Mouse (Mus musculus): ENCODE results near the gene Acvr1b. TPM values are rescaled to one million over a fixed set of nuclear protein-coding genes. Genes with fewer than 3 reads are reported as not detected.

Acvr1b gene
- total RNA-seq, 2 experiments from 2014 or later, result 6.9 TPM

GRCm38 (mm10) chr15:101242645-101243044, 68.8 kb downstream of the Acvr1b start:
- ATAC-seq (replicated peaks; ENCODE audit: poor library complexity, severe bottlenecking), result no peak

- ATAC-seq (replicated peaks; ENCODE audit: poor library complexity, severe bottlenecking), result peak; percentile 54
Observed at GRCm38 (mm10) chr15:101244012-101244411, 70.1 kb downstream of the Acvr1b start.

DNA sequence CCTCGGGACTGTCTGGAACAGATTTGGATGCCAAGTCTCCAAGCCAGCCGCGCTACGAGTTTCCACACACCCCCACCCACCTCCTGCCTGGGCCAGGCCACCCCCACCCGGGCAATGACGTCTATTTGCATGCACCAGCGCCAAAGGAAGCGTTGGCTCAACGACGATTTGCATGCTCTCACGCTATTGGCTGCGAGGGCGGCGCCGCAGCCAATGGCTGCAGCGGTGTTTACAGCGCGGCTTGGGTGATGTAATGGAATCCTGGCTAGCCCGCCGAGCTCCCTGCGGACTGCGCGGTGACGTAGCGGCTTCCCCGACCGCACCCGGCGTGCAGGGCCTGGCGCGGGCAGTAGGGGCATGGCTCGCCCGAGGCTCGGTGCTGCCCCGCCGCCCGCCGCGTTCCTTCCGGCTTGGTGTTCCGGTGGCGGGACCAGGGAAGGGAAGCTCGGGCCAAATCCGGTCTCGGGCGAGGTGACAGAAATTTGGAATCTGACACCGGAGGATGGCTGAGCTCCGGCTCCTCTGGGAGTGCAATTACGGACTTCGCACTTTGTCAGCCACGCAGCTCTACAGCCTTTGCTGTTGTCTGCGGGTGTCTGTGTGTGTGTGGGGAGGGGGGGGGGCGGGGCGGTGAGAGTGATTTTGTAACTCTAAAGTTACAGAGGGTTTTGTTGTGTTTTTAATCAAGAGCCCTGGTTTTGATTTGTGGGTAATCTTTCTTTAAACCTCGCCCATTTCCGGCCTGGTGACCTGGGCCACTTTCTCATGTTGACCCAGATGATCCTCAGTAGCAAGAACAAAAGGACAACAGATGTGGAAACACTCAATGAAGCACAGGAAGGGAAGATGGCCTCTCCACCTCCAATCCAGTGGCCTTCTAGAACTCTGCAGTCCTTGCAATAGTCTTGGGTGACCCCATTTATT, 72.6 kb downstream of the Acvr1b start:
- ATAC-seq (replicated peaks; ENCODE audit: poor library complexity, severe bottlenecking), result peak; percentile 87

DNA sequence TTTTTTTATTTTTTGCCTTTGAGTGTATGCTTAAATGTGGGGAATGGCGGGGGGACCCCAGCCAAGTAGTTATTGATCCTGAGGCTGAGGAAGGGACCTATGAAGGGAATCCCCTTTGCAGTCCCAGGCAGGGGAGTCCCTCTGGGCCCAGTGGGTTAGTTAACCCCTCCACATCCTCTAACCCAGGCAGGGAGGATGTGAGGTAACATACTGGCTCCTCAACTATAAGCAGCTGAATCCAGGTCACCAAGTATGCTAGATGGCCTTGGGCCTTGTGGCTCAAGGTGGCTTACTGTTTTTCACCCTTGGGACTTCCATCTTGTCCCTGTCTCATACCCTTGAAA, 73.3 kb downstream of the Acvr1b start:
- no peak for ATAC-seq (replicated peaks; ENCODE audit: poor library complexity, severe bottlenecking)

DNA sequence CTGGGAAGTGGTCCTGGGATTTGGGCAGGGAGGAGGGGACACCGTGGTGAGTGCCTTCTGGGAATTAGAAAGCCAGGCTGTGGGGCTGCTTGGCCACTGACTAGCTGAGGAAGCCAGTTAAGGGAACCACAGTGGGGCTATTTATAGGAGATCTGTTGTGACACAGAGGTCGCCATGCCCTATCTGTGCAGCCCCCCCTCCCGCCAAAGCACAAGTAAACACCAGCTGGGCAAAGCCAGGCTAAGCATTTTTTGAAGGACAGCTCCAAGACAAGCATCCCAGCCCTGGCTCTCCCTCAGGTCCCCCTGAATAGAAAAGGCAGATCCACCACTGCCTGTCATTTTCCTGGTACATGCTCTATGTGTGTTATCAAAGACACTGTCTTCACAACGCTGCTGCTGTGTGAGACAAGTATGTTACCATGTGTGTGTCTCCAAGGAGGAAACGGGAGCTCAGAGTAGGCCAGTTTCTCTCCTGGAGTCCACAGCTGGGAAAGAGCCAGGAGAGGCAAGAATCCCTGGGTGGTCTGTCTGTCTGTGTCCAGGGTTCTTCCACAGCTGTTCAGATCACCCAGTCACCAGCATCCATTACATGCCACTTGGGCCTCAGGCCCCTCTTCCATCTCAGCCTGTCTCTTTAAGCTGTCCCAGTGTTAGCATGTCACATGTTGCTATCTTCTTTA, 74.3 kb downstream of the Acvr1b start:
- ATAC-seq (replicated peaks; ENCODE audit: poor library complexity, severe bottlenecking), result peak; percentile 43

GRCm38 (mm10) chr15:101250220-101250800, 76.4 kb downstream of the Acvr1b start:
- no peak for ATAC-seq (replicated peaks; ENCODE audit: poor library complexity, severe bottlenecking)

- ATAC-seq (replicated peaks; ENCODE audit: poor library complexity, severe bottlenecking), result no peak
Observed at GRCm38 (mm10) chr15:101251930-101252329, 78.1 kb downstream of the Acvr1b start.

- ATAC-seq (replicated peaks; ENCODE audit: poor library complexity, severe bottlenecking), result peak; percentile 44
Observed at GRCm38 (mm10) chr15:101252614-101253013, 78.7 kb downstream of the Acvr1b start.

DNA sequence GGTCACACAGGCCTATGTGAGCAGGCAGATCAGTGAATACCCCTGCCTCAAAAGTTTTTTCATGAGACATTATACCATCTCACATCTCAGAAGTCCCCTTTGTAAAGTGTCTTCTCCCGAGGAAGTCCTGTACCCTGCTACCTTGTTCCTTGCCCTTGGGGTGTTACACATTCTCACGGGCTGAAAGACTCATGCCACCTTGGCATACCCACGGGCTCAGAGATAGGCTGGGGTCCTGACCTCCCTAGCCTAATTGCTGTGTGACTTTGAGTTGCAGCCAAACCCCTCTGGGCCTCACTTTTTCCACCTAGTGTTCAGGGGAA, 79.7 kb downstream of the Acvr1b start:
- no peak for ATAC-seq (replicated peaks; ENCODE audit: poor library complexity, severe bottlenecking)

GRCm38 (mm10) chr15:101253886-101254795, 80.3 kb downstream of the Acvr1b start, which contains the start of gene Nr4a1:
Gene Nr4a1, plus strand, starts transcription at chr15:101254269.
- peak; percentile 60 for ATAC-seq (replicated peaks; ENCODE audit: poor library complexity, severe bottlenecking)

- ATAC-seq (replicated peaks; ENCODE audit: poor library complexity, severe bottlenecking), result peak; percentile 53
Observed at GRCm38 (mm10) chr15:101255842-101256462, 82.1 kb downstream of the Acvr1b start.

DNA sequence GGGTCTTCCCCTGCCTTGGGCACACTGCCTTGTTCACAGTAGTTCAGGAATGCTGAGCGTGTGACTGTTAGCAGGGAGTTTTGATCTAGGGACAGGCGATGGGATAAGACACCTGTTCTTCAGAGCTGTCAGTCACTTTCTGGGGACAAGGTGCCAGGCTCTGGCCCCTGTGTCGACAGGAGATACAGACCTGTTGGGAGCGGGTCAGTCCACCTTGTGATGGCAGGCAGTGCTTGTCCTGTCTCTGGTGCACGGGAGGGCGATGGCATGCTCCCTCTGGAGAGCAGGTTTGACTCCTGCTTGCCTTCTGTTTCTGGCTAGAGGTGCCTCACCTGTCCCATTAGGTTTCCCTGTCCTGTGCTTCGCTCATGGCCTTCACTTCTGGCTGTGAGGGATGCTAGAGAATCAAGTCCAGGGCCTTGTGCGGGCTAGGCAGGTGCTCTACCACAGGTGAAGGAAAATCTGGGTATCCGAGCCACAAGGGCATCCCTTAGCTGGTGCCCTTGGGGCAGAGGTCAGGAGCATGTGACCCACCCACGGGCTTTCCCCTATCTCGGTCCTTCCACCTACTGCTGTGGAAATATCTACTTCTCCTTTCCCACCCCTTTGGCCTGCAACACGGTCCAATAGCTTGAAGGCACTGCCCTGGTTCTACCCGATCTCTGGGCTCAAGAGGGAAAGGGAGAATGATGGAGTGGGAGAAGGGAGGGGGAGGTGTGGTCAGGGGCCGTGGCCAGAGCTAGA, 82.8 kb downstream of the Acvr1b start:
- ATAC-seq (replicated peaks; ENCODE audit: poor library complexity, severe bottlenecking), result peak; percentile 33; the same call in 1 of the 2 replicates

- ATAC-seq (replicated peaks; ENCODE audit: poor library complexity, severe bottlenecking), result no peak
Observed at GRCm38 (mm10) chr15:101258420-101258819, 84.6 kb downstream of the Acvr1b start.

DNA sequence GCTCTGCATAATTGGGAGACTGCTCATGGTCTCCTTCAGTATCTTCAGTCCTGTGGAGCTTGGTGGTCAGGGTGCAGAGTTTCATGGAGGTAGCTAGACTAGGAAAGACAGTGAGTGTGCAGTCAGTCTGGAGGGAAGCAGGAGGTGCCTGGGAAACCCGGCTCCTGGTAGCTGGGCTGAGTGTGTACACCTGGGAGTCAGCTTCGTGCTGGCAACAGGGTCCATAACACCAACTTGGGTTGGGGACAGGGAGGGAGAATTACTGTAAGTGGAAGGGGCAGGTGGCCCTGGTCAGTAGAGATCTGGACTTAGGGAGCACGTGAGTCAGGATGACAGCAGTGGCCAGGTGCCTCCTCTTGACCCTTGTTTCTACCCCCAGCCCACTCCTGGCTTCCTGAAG, 86.1 kb downstream of the Acvr1b start:
- ATAC-seq (replicated peaks; ENCODE audit: poor library complexity, severe bottlenecking), result no peak

GRCm38 (mm10) chr15:101260387-101260786, 86.5 kb downstream of the Acvr1b start:
- ATAC-seq (replicated peaks; ENCODE audit: poor library complexity, severe bottlenecking), result no peak

GRCm38 (mm10) chr15:101260874-101261622, 87.2 kb downstream of the Acvr1b start:
- ATAC-seq (replicated peaks; ENCODE audit: poor library complexity, severe bottlenecking), result no peak

GRCm38 (mm10) chr15:101262502-101262901, 88.6 kb downstream of the Acvr1b start:
- ATAC-seq (replicated peaks; ENCODE audit: poor library complexity, severe bottlenecking), result peak; percentile 66
